Mouse (Mus musculus): ENCODE results near the gene Pafah2.
A peak's percentile ranks its signal among the peaks of the same experiment; 100 is the strongest.
"Not testable (repeated sequence)": the region's sequence is repeated elsewhere in the genome, so short reads cannot be mapped to it uniquely, and the experiment has no call there.

The Pafah2 gene

GRCm38 (mm10) chr4:134373295-134373694 lies 22.8 kb upstream of the Pafah2 start:
- no peak for DNase-seq (ENCODE audit: low read depth)

- no peak for DNase-seq (ENCODE audit: low read depth)
These were observed 21.8 kb upstream of the Pafah2 start for GRCm38 (mm10) chr4:134374306-134374705.

- DNase-seq (ENCODE audit: low read depth): no peak
These were observed 18.0 kb upstream of the Pafah2 start for GRCm38 (mm10) chr4:134378089-134378615.

GRCm38 (mm10) chr4:134379510-134379909 lies 16.6 kb upstream of the Pafah2 start:
- DNase-seq (ENCODE audit: low read depth): no peak

- DNase-seq (ENCODE audit: low read depth): not testable (repeated sequence)
These were observed 12.4 kb upstream of the Pafah2 start, which contains the start of gene Extl1 for GRCm38 (mm10) chr4:134383750-134384149. TSS of gene Extl1 (minus strand) at chr4:134383850.

GRCm38 (mm10) chr4:134387268-134387667 lies 8.9 kb upstream of the Pafah2 start:
- DNase-seq (ENCODE audit: low read depth): no peak

GRCm38 (mm10) chr4:134388397-134388796 lies 7.7 kb upstream of the Pafah2 start:
- peak; percentile 79 for DNase-seq (ENCODE audit: low read depth)

GRCm38 (mm10) chr4:134391636-134392035 lies 4.5 kb upstream of the Pafah2 start:
- no peak for DNase-seq (ENCODE audit: low read depth)

- no peak for DNase-seq (ENCODE audit: low read depth)
These were observed 3.5 kb upstream of the Pafah2 start for GRCm38 (mm10) chr4:134392595-134392994.

GRCm38 (mm10) chr4:134393026-134393425 lies 3.1 kb upstream of the Pafah2 start:
- no peak for DNase-seq (ENCODE audit: low read depth)

GRCm38 (mm10) chr4:134395142-134395541 lies 978 bp upstream of the Pafah2 start:
- DNase-seq (ENCODE audit: low read depth): no peak

- peak; percentile 75 for DNase-seq (ENCODE audit: low read depth)
These were observed 1.0 kb downstream of the Pafah2 start for GRCm38 (mm10) chr4:134397121-134397520.

- DNase-seq (ENCODE audit: low read depth): no peak
These were observed 1.6 kb downstream of the Pafah2 start for GRCm38 (mm10) chr4:134397732-134398131.

GRCm38 (mm10) chr4:134400206-134400605 lies 4.1 kb downstream of the Pafah2 start:
- DNase-seq (ENCODE audit: low read depth): no peak

- DNase-seq (ENCODE audit: low read depth): no peak
These were observed 5.1 kb downstream of the Pafah2 start for GRCm38 (mm10) chr4:134401181-134401661.

- no peak for DNase-seq (ENCODE audit: low read depth)
These were observed 5.9 kb downstream of the Pafah2 start for GRCm38 (mm10) chr4:134401856-134402570.

GRCm38 (mm10) chr4:134402571-134403262 lies 6.6 kb downstream of the Pafah2 start:
- DNase-seq (ENCODE audit: low read depth): no peak

- DNase-seq (ENCODE audit: low read depth): no peak
These were observed 7.6 kb downstream of the Pafah2 start for GRCm38 (mm10) chr4:134403721-134404120.

- DNase-seq (ENCODE audit: low read depth): peak; percentile 6
These were observed 13.2 kb downstream of the Pafah2 start for GRCm38 (mm10) chr4:134409286-134409685.

- no peak for DNase-seq (ENCODE audit: low read depth)
These were observed 20.1 kb downstream of the Pafah2 start for GRCm38 (mm10) chr4:134416177-134416576.

- DNase-seq (ENCODE audit: low read depth): no peak
These were observed 20.5 kb downstream of the Pafah2 start for GRCm38 (mm10) chr4:134416602-134417001.

- DNase-seq (ENCODE audit: low read depth): no peak
These were observed 21.0 kb downstream of the Pafah2 start for GRCm38 (mm10) chr4:134417111-134417510.

GRCm38 (mm10) chr4:134421971-134422370 lies 25.9 kb downstream of the Pafah2 start:
- no peak for DNase-seq (ENCODE audit: low read depth)

All from NIH3T3 (cell line).